Mouse (Mus musculus) telencephalon, adult 2 months (tissue): ENCODE measurements at regions not wholly inside any gene's neighbourhood (a gene's known extent, or its start where the extent isn't known, plus 50 kb on each side); places are given as distances from the start of the nearest gene placed in this dataset.

Experiments used
- DNase-seq: peaks from one replicate; pipeline ENCODE4 v3.0.0-alpha.2; 2011; ENCODE audit warnings: low read depth, low spot score

- peak; percentile 45 for DNase-seq
Observed at GRCm38 (mm10) chr6:14063735-14064134, 192.4 kb upstream of the 2610001J05Rik start.

DNA sequence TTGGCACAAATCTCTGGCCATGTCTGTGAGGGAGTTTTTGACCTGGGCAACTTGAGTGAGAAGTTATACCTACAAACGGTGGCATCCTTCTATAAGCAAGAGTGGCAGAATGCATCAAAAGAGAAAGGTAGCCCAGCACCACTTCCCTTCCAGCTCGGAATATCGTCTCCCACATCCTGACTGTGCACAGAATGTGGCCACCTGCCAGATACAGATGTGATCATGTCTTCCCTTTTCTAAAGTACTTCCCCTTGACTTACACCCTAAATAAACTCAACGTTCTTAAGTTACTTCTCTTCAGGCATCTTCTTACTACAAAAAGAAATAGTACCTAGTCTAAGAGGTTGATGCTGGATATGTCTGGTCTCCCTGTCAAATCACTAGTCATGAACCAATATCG is 175.2 kb upstream of the 2610001J05Rik start:
- no peak for DNase-seq

GRCm38 (mm10) chr6:14044654-14045053 is 173.3 kb upstream of the 2610001J05Rik start:
- no peak for DNase-seq

- no peak for DNase-seq
Observed at GRCm38 (mm10) chr6:14025898-14026297, 154.6 kb upstream of the 2610001J05Rik start.

- peak; percentile 33 for DNase-seq
Observed at GRCm38 (mm10) chr6:14018928-14019327, 147.6 kb upstream of the 2610001J05Rik start.

DNA sequence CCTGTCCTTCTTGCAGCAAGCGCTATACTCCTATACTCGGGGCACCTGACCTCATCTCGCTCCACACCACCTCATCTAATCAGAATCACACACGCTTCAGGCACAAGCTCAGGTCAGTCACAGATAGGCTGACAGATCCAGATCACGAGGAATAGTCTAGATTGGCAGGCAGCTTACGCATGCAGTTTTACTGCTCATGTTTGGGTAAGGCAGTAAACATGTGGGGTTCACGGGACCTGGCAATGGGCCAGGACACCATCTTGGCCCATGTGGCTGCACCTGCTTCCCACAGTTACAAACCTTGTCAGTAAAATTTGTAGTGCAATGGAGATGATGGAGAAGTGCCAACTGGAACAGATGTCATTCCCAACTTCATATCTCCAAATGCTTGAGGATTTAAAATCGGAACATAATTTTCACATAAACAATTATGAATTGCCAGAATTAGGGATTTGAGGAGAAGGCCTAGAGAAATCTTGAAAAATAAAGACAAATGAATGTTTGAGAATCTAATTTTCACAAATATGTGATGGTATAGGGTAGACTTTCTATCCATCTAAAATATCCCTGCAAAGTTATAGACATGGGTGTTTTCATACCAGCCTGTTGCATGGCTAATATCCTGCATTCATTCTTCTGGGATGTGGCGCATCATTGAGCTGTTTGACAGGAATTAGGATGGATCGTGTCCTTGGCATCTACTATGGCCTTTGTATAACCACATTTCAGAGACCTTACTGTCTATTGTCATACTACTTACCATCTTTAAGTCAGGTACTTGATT is 111.5 kb upstream of the 2610001J05Rik start:
- peak; percentile 41 for DNase-seq

- DNase-seq: no peak
Observed at GRCm38 (mm10) chr6:13974710-13975506, 103.6 kb upstream of the 2610001J05Rik start.

- no peak for DNase-seq
Observed at GRCm38 (mm10) chr6:13964471-13964870, 93.2 kb upstream of the 2610001J05Rik start.

GRCm38 (mm10) chr6:13964013-13964412 is 92.7 kb upstream of the 2610001J05Rik start:
- DNase-seq: no peak

DNA sequence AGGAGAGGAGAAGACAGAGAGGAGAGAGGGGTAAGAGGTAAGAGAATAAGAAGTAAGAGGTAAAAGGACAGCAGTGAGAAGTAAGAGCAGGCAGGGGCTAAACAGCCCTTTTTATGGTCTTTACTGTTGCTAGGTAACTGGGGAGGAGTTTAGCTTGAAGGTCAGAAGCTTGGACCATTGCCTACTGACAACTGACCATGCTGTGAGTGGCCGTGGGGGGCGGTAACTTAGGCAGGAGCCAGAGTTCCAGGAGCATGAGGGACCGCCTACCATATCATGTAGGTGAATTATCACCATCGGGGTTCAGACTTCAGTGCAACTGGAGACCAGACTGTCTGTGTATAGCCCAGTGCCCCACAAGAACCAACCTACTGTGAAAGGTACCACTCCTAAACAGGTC is 78.3 kb upstream of the 2610001J05Rik start:
- DNase-seq: no peak

DNA sequence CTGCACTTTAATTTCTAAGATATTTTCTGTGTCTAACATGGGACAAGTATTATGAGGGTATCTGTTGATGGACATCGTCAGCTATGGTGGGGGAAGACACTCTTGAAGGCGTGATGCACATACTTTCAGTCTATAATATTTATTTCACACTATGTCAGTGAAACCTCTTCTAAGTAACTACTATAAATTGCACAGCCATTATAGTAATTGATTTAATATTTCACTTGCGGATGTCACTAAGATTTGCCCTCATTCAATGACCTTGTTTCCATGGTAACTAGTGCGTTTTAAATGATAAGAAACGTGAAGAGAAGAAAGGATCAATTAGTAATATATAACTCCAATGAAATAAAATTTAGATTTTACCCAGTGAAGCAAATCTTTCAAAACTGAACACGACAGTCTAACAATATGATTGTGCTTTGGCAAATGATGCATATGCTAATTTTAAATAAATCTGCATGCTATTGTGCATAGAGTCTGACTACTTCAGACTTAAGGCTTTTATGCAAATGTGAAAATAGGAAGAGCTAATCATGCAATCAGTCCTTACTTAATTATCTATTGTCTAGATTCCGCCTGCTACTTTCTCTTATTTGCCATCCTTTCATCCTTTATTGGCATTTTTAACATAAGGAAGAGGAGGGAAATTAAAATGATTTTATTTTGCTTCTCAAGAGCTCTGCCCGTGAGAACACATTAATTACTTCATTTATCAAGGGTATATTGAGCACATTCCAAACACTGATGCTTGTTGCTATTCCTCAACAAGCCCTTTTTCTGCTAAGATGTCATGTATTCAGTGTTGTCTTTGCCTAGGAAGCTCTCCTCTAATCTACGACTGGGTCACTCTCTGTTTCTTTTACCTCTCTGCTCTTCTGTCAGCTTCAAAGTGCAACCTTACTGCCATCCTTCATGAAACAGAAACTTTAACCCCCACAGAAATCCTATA is 49.8 kb upstream of the 2610001J05Rik start:
- no peak for DNase-seq
